Mouse (Mus musculus): ENCODE results near the gene Mmgt2.
A peak's percentile ranks its signal among the peaks of the same experiment; 100 is the strongest.

Gene Mmgt2

DNA sequence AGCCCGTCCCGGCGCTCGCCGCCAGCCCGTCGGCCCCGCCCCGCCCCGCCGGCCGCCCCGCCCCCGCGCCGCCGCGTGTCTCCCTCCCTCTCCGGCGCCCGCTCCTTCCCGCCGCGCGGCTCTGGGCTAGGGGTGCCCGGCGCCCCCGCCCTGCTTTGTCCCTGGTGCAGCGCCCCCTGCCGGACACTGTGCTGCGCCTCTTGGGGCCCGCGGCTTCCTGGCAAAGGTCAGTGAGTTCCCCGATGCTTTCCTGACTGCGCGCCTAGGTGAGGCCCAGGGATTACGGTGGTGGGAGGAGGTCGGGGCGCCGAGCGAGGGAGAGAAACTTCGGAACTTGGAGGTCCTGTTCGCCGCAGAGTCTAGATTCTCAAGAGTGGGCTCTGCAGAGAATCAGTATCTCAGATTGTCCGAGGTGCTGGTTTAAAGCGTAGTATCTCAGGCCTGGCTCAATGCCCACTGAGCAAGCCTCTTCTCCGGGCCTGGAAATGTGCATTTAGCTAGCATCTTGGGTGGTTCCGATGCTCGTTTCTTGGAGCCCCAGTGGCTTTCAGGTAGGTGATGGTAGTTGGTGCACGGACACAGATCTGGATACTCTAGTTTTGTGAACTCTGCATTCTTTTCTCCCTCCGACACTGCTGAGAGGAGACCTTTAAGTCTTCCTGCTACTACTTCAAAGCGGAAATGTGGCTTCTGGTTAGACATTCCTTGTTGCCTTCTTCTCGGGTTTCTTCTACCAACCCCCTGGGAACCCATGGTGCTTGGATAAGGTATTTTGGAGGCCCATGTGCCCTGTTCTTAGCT, at the start of gene Mmgt2:
TSS of gene Mmgt2 (plus strand) at position 74 of the 801 bp plus-strand sequence.
- peak; percentile 97 for DNase-seq

DNA sequence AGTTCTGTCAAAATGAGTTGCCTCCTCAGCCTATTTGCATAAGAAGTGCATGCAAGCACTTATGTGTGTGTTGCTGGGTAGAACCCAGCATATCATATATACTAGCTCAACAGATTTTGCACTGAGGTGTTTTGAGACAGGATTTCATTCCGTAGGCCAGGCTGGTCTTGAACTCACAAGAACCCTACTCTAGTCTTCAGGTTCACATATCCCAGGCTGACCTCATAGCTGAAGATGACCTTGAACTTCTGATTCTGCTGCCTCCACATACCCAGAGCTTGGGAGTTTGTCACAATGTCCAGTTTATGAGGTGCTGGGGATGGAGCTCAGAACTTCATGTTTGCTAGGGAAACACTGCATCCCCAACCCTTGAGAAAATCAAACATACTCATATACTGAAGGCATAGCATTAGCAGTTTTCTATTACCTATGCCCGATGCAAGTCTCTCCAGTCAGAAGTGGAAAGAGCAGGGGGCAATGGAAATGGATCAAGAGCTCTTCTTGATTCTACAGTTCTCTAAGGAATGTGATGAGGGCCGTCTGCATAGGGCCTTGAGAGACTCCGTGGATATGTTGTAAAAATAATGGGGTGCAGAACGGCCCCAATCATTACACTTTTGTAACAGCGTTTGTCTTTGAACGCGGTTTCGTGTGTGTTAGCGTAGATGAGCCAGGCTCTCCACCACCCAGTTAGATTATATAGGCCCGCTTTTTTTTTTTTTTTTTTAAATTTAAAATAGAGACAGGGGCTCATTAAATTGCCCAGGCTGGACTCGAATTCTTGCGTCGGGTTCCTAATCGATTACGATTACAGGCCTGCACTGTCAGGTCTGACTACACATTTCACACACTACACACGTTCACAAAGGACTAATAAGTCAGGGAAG, 46.5 kb upstream of the Mmgt2 start:
- no peak for DNase-seq

GRCm38 (mm10) chr11:62602619-62603311, 45.7 kb upstream of the Mmgt2 start:
- DNase-seq: peak; percentile 95 to 98

GRCm38 (mm10) chr11:62603312-62604056, 45.0 kb upstream of the Mmgt2 start:
- DNase-seq: peak; percentile 24 to 56

DNA sequence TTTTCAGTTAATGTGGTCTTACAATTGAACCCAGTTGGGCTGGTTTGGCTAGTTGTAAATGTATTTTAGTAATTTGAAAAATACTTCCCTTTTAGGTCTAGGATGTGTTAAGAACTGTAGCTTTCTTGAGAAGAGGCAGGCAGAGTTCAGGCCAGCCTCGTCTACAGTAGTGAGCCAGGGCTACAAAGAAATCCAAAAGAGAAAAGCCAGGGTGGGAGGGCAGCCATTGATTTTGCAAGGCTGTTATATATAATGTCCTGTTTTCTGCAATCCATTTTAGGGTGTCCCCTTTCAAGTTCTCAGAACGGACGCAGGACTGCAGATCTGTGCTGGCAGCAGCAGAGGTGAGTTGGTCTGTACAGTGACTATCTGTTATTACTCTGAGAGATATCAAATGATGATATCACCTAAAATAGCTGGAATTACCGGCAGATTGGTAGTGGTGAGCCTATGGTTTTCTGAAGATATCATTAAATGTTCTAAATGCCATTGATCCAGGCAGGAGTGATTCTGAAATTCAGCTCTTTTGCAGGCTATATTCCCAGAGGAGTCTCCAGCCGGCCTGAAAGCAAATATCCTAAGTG, 44.2 kb upstream of the Mmgt2 start:
- no peak for DNase-seq

GRCm38 (mm10) chr11:62604886-62605618, 43.4 kb upstream of the Mmgt2 start:
- no peak for DNase-seq

GRCm38 (mm10) chr11:62605619-62606298, 42.7 kb upstream of the Mmgt2 start:
- DNase-seq: no peak

DNA sequence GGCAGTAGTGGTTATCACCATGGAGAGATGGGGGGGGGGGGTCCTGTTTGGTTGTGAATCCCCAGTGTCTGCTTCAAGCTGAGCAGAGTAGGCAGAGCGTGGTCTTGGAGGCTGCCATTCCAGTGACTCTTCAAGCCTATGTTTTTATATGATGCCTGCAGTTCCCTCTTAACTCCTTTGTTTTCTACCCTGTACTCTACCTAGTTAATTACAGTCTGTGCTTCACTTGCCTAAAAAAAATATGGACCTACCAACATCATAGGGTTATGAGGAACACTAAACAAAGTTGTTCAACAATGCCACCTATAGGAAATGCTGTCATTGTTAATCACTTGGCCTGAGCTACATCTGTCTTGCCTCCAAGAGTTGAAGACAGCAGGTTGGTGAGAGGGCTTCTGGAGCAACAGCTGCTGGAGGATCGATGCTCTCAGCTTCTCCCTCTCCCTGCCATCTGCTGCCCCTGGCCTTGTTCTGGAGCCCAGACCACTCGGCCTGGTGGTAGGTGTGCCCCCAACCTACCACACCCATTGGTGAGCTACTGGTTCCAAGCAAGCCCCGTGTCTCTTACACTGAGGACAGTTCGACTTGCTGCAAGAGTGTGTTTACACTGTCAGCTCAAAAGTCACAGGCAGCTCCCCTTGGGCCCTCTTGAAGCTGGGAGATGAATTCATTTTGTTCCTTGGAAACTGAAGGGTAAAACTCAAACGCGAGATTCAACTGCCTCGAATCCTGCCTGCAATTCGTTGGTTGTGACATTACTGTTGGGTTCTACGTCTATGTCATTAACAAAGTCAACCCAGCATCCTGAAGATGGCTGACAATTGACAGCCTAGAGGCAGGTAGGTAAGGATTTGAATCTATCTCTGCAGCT, 41.9 kb upstream of the Mmgt2 start:
- no peak for DNase-seq

DNA sequence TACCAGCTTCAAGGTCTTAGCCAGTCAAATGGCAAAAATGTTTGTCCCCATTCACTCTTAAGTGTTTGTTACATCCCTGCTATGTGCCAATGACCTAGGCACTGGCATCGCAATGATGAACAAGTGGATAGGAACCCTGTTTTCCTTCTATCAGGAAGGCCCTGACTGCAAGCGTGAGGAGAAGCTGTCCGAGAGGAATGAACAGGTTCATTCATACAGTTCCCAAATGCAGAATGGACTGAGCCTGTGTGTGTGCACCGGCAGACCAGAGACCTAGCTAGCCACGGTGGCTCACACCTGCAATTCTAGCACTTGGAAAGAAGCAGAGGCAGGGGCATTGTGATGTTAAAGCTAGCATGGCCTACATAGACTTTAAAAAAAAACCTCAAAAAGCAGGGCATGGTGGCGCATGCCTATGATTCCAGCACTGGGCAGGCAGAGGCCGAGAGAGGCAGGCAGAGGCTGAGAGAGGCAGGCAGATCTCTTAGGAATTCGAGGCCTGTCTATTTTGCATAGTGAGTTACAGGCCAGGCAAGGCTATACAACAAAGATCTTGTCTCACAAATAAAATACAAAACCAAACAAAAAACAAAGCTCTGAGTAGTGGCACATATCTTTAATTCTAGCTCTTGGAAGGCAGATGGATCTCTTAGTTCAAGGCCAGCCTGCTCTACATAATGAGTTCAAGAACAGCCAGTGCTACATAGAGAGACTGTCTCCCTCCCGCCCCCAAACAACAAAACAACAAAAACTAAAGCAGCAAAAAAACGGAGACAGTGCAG, 41.1 kb upstream of the Mmgt2 start:
- no peak for DNase-seq

GRCm38 (mm10) chr11:62607952-62608201, 40.6 kb upstream of the Mmgt2 start:
- DNase-seq: no peak

DNA sequence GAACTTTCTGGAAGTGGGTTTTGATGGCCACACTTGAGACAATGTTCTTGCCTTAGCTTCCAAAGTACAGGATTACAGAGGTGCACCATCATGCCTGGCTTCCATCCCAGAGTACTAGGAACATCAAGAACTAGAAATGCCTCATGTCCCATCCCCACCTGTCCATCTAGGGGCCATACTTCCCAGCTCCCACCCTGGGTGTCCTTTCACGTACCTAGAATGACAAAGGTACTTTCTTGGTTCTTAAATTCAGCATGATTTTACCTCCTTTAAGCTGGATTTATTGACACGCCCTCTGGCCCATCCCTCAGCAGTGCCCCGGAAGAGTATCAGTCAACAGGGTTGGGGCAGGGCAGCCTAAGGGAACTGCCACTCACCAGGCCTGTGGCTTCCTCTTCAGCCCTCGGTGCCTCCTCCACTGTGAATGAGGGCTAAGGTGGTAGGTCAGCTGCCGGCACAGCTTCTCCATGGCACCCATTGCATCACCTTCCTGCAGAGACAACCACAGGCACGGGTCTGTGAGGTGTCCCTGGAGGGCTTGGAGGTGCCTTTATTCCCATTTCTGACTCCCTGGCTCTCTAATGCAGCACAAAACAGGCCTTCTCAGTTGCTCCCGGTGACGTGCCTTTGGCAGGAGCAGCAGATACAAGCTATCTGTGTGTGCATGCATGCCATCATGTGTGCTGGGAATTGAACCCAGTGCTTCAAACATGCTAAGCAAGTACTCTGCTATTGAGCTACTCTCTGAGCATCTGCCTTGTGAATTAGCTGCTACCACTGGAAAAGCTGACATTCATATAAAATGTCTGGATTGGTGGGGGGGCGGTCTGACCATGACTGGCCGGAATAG, 39.4 kb upstream of the Mmgt2 start:
- DNase-seq: no peak

DNA sequence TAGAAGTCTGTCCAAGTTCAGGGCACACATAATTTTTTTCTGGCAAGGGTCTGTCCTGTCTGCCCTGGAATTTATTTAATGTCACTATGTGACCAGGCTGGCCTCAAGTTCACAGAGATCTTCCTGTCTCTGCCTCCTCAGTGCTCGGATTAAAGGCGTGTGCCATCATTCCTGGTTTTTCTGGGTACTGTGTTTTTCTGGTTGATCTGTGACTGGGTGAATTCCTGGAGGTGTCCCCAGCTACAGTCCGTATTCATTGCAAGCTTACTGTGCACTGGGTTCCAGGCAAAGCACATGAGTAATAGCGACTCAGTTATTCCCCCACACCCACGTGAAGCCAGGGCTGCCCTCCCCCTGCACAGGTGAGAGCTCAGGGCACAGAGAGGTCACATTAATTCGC, 38.2 kb upstream of the Mmgt2 start:
- DNase-seq: no peak

DNA sequence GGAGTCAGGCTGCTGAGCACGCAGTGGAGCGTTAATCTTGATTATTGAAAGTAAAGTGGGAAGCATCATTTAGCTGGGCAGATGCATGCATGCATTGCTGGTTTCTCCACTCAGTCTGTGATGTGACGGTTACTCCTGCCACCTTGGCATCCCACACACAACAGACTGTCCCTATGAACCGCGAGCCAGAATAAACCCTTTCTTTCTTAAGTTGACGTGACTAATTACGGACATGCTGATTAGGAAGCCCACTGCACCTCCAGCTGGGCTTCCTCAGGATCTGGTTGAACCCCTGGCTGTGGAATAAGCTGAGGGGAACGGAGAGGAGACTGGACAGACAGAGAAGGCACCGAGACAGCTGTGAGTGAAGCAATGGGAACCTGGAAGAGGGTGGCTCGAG, 35.9 kb upstream of the Mmgt2 start:
- DNase-seq: no peak

DNA sequence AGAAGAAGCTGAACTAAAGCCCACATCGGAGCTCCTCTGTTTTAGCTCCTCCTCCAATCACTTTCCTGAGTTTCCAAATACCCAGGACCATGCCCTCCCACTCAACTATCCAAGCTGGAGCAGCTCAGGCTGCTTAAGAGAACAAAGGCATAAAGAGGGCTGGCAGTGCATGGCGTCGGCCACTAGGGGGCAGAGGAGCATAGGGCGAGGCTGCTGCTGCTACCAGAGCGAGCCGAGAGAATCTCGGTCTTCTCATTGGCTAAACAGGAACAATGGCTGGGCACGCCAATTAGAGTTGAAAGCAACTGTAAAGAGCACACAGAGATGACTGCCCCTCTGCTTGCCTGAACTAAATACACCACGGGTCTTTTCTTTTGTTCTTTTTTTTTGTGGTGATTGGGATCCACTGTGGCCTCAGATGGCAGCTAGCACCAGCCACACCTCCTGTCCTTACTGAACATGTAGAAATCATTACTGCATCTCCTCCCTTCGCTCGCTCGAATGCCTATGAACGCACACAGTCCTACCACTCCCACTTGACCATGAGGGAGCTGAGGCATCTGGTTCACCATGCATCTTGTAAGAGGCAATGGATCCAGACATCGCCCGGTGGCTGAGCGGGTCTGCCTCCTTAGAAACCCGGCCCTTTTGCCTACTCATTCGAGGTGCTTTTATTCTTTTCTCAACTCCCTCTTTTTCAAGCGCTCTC, 34.7 kb upstream of the Mmgt2 start:
- peak; percentile 91 to 93 for DNase-seq

- DNase-seq: no peak
Observed at GRCm38 (mm10) chr11:62614876-62615410, 33.5 kb upstream of the Mmgt2 start.

DNA sequence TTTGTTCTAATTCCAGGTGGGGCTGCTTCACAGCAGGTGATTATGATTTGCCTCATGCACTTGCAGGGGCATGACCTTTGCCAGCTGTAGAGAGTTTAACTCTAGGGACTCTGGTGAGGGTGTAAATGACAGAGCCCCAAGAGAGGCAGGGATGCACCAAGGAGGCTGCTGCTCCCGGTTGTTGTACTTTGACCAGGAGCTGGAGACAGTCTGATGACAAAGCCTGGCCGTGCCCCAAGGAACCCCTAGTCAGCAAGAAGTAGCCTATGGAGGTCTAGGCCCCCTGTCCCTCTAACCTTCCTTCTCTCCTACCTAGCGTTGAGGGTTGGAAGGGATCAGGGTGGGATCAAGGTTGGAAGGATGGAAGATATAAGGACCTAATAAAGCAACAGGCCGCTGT, 33.0 kb upstream of the Mmgt2 start:
- DNase-seq: no peak

GRCm38 (mm10) chr11:62621079-62621478, 27.4 kb upstream of the Mmgt2 start:
- no peak for DNase-seq
